Mouse (Mus musculus): Measurements from ENCODE around the gene Gcn1l1. TPM values are rescaled to one million over a fixed set of nuclear protein-coding genes. Genes with fewer than 3 reads are reported as not detected.

Gene Gcn1l1
- polyA plus RNA-seq, 1 experiment = 42.2 TPM

DNA sequence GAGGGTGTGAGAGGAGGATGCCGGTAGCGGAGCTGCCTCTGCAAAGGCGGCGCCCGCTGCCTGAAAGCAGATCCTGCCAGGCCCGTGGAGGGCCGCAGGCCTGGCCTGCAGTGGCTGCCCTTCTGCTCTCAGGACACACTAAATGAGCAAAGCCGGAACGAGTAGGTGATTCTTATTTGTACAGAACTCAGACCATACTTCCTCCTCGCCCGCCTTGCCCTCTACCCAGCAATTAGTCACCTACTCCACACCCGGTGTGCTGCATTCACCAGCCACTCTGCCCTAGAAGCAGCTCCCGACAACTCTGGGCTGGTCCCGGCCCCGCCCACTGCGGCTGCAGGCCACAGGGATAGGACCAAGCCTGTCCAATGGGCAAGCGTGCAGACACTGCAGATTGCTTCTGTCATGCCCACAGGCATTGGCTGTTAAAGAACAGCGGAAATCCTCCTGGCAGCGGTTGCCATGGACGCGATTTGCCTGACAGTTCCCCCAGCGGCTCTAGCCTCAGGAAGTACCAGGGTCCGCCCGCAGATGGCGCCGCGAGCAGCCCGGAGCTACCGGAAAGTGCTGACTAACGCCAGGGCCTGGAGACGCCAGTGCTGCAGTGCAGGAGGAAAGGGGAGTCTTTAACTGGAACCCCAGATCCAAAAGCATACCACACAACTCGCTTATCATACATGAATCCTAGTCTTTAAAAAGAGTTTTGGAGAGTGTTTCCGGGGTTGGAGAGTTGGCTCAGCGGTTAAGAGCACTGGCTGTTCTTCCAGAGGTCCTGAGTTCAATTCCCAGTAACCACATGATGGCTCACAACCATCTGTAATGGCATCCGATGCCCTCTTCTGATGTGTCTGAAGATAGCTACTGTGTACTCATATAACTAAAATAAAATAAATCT, 87.9 kb downstream of the Gcn1l1 start:
- Histone ChIP-seq H3K4me1 (ENCODE audit: control insufficient read depth, insufficient read depth, low read length) (peaks cover 4% of the 10 kb centered on the region; the same call in 1 of the 2 replicates), H3K4me3 (ENCODE audit: insufficient read depth, low read depth, low read length) (peak overlapping the region; percentile 62), H3K36me3 (ENCODE audit: control insufficient read depth, insufficient read depth, low read length) (no peaks in the 10 kb centered on the region), H3K27me3 (replicated peaks; ENCODE audit: control insufficient read depth, insufficient read depth, low read length) (no peaks in the 10 kb centered on the region), H3K27ac (ENCODE audit: insufficient read depth, low read depth, low read length) (peak overlapping the region; percentile 49)
- TF ChIP-seq POLR2A (IDR thresholded peaks at IDR 0.05; ENCODE audit: low read depth, low read length) (peak; percentile 74), CTCF (conservative IDR thresholded peaks at IDR 0.05; ENCODE audit: insufficient read depth, insufficient read length, low read depth, low read length) (peak; percentile 81)
- DNase-seq = peak; percentile 100
- WGBS = 2% methylated on average over 35 of the region's 35 CpGs

DNA sequence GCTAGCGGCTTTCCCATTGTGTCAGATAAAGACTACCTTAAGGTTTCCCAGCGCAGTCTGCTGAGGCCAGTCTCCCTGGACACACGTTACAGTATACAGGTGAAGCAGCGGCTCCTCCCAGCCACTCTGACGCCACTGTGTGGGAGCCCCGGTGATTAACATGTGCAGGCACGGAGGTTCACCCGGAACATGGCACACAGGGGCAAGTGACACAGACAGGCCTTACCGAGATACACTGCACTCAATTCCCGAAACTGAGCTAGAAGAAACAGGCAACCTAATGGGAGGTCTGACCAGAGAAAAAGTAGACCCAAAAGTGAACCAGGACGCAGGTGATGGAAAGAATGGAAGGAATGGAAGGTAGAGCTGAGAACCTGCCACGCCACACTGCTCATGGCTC, 88.7 kb downstream of the Gcn1l1 start:
- peaks cover 4% of the 10 kb centered on the region; the same call in 1 of the 2 replicates for H3K4me1 ChIP-seq (ENCODE audit: control insufficient read depth, insufficient read depth, low read length)
- 80% methylated on average over 12 of the region's 12 CpGs for WGBS
- H3K27me3 ChIP-seq (replicated peaks; ENCODE audit: control insufficient read depth, insufficient read depth, low read length) = no peaks in the 10 kb centered on the region
- TF ChIP-seq POLR2A (IDR thresholded peaks at IDR 0.05; ENCODE audit: low read depth, low read length) (no peak), CTCF (conservative IDR thresholded peaks at IDR 0.05; ENCODE audit: insufficient read depth, insufficient read length, low read depth, low read length) (no peak)
- no peaks in the 10 kb centered on the region for H3K36me3 ChIP-seq (ENCODE audit: control insufficient read depth, insufficient read depth, low read length)
- H3K4me3 ChIP-seq (ENCODE audit: insufficient read depth, low read depth, low read length) = no peak overlapping the region
- H3K27ac ChIP-seq (ENCODE audit: insufficient read depth, low read depth, low read length) = no peak overlapping the region
- no peak for DNase-seq

DNA sequence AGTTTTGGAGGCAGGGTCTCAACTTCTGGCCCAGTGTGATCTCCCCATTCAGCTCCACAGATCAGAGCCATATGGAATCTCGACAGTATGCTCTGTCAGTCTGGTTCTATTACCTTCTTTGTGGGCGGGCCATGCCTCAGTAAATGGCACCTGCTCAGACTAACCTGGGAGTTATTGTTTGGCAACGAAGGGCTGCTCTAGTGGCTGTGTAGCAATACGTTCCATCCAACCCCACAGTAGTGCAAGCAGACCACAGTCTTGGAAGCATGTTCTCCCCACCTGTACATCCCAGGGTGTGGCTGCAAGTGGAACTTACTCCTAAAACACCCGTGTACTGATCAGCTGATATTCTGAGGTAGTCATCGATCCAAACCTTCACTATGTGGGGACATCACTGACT, 91.6 kb downstream of the Gcn1l1 start:
- whole genome bisulfite sequencing = 72% methylated on average over 6 of the region's 6 CpGs
- DNase-seq = no peak
- TF ChIP-seq POLR2A (IDR thresholded peaks at IDR 0.05; ENCODE audit: low read depth, low read length) (no peak), CTCF (conservative IDR thresholded peaks at IDR 0.05; ENCODE audit: insufficient read depth, insufficient read length, low read depth, low read length) (no peak)
- H3K4me3 ChIP-seq (ENCODE audit: insufficient read depth, low read depth, low read length) = no peak overlapping the region
- H3K27ac ChIP-seq (ENCODE audit: insufficient read depth, low read depth, low read length) = no peak overlapping the region
- H3K4me1 ChIP-seq (ENCODE audit: control insufficient read depth, insufficient read depth, low read length) = peaks cover 4% of the 10 kb centered on the region; the same call in 1 of the 2 replicates
- no peaks in the 10 kb centered on the region for H3K27me3 ChIP-seq (replicated peaks; ENCODE audit: control insufficient read depth, insufficient read depth, low read length)
- no peaks in the 10 kb centered on the region for H3K36me3 ChIP-seq (ENCODE audit: control insufficient read depth, insufficient read depth, low read length)

DNA sequence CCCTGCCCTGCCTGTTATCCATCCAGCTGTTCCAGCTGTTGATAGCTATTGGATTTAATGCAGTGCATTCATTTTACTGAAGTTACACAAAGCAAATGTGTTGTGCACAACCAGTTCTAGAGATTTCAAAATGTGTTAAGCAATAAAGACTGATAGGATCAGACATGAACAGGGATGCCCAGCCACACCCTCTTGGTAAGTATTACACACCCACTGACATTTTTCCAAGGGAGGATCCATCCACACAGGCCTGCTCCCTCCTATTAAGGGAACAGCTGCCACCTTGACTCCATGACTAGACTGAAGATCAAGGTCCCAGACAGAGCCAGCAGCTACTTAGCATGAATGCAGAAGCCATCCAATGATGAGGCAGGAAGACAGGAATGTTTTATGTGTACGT, 92.2 kb downstream of the Gcn1l1 start:
- H3K4me3 ChIP-seq (ENCODE audit: insufficient read depth, low read depth, low read length) = no peak overlapping the region
- DNase-seq = no peak
- no peak overlapping the region for H3K27ac ChIP-seq (ENCODE audit: insufficient read depth, low read depth, low read length)
- H3K36me3 ChIP-seq (ENCODE audit: control insufficient read depth, insufficient read depth, low read length) = no peaks in the 10 kb centered on the region
- TF ChIP-seq POLR2A (IDR thresholded peaks at IDR 0.05; ENCODE audit: low read depth, low read length) (no peak), CTCF (conservative IDR thresholded peaks at IDR 0.05; ENCODE audit: insufficient read depth, insufficient read length, low read depth, low read length) (no peak)
- no peaks in the 10 kb centered on the region for H3K27me3 ChIP-seq (replicated peaks; ENCODE audit: control insufficient read depth, insufficient read depth, low read length)
- H3K4me1 ChIP-seq (ENCODE audit: control insufficient read depth, insufficient read depth, low read length) = peaks cover 3% of the 10 kb centered on the region; the same call in 1 of the 2 replicates
- 75% methylated on average over 1 of the region's 1 CpGs for WGBS

DNA sequence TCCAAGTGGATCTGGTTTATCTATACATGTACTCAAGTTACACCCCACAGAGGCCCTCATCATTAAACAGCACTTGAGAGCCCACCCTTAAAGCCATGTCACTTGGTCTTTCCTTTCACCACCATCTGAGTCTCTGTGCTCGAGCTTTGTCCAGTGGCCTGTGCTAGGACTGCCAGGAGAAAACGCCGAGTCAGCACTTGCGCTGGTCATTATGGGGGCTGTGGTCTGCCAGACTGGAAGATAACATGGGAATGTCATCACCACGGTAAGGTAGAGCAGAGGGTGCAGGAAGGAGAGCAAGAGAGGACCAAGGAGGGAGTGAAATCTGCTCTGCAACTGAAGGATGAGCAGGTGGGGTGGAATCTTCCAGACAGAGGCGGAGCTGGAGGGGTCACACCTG, 93.3 kb downstream of the Gcn1l1 start:
- 74% methylated on average over 6 of the region's 6 CpGs for WGBS
- Histone ChIP-seq H3K27ac (ENCODE audit: insufficient read depth, low read depth, low read length) (no peak overlapping the region), H3K27me3 (replicated peaks; ENCODE audit: control insufficient read depth, insufficient read depth, low read length) (no peaks in the 10 kb centered on the region), H3K4me1 (ENCODE audit: control insufficient read depth, insufficient read depth, low read length) (no peaks in the 10 kb centered on the region), H3K4me3 (ENCODE audit: insufficient read depth, low read depth, low read length) (no peak overlapping the region), H3K36me3 (ENCODE audit: control insufficient read depth, insufficient read depth, low read length) (no peaks in the 10 kb centered on the region)
- TF ChIP-seq CTCF (conservative IDR thresholded peaks at IDR 0.05; ENCODE audit: insufficient read depth, insufficient read length, low read depth, low read length) (no peak), POLR2A (IDR thresholded peaks at IDR 0.05; ENCODE audit: low read depth, low read length) (no peak)
- no peak for DNase-seq

DNA sequence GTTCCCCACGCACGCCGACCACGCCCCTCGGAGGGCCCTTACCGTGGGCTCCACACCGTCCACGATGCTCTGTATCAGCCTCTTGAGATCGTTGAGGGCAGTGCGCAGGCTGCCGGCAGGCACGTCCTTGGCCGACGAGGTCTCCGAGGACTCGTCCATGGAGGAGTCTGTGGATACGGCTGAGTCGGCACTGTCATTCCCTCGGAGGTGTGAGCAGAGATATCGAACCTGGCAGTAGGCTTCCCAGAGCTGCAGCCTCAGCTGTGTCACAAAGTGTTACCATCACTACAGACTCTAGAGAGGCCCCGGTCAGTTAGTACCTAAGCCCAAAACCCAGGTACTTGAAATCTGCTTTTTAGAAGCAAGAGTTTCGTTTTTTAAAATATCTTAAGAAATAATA, 97.6 kb downstream of the Gcn1l1 start:
- no peak for DNase-seq
- Histone ChIP-seq H3K27me3 (replicated peaks; ENCODE audit: control insufficient read depth, insufficient read depth, low read length) (no peaks in the 10 kb centered on the region), H3K4me3 (ENCODE audit: insufficient read depth, low read depth, low read length) (no peak overlapping the region), H3K27ac (ENCODE audit: insufficient read depth, low read depth, low read length) (no peak overlapping the region), H3K4me1 (ENCODE audit: control insufficient read depth, insufficient read depth, low read length) (no peaks in the 10 kb centered on the region), H3K36me3 (ENCODE audit: control insufficient read depth, insufficient read depth, low read length) (no peaks in the 10 kb centered on the region)
- WGBS = 80% methylated on average over 22 of the region's 22 CpGs
- TF ChIP-seq POLR2A (IDR thresholded peaks at IDR 0.05; ENCODE audit: low read depth, low read length) (no peak), CTCF (conservative IDR thresholded peaks at IDR 0.05; ENCODE audit: insufficient read depth, insufficient read length, low read depth, low read length) (no peak)

DNA sequence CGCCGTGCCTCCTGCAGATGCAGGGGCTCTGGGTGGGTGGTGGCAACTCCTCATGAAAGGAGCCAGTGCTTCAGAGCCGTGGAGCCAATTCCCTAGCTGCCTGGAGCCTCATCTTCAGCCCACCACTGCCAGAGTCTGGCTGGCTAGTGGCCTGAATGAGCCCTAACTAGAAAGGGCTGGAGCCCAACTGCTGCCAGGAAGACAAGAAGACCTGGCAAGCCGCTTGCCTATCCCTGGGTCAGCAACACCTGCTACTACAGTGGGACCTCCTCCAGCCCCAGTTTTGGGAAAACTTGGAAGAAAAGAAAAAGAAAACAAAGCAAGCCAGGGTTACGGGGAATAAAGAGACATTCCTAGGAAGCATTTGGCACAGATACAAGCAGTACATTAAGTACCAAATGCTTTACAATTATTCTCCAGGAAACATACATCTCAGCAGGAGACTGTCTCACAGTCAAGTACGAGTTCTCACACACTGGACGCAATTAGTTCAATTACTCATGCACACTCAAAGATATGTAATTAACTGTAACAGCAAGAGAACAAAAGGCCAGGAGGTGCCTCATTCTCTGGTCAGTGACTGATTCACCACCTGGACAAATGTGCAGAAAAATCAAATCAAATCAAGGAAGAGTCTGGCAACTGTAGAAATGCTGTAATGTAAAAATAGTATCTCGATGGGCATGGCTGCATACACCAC, 101.5 kb downstream of the Gcn1l1 start:
- DNase-seq = peak; percentile 59
- TF ChIP-seq CTCF (conservative IDR thresholded peaks at IDR 0.05; ENCODE audit: insufficient read depth, insufficient read length, low read depth, low read length) = no peak
- no peak for TF ChIP-seq POLR2A (IDR thresholded peaks at IDR 0.05; ENCODE audit: low read depth, low read length)
- Histone ChIP-seq H3K36me3 (ENCODE audit: control insufficient read depth, insufficient read depth, low read length) (no peaks in the 10 kb centered on the region), H3K4me1 (ENCODE audit: control insufficient read depth, insufficient read depth, low read length) (no peaks in the 10 kb centered on the region), H3K4me3 (ENCODE audit: insufficient read depth, low read depth, low read length) (no peak overlapping the region), H3K27me3 (replicated peaks; ENCODE audit: control insufficient read depth, insufficient read depth, low read length) (no peaks in the 10 kb centered on the region), H3K27ac (ENCODE audit: insufficient read depth, low read depth, low read length) (no peak overlapping the region)
- 57% methylated on average over 8 of the region's 8 CpGs for WGBS
